Mouse (Mus musculus) forebrain, embryonic 14.5 days (tissue): ENCODE measurements around the gene Arhgap22. TPM values are rescaled to one million over a fixed set of nuclear protein-coding genes. Genes with fewer than 3 reads are reported as not detected.

Experiments
- ATAC-seq: fragments of 200-750 bp; cut with Nextera tagmentation; 2 replicates; pipeline ENCODE4 v1.8.0; 2017; ENCODE audit warnings: mild to moderate bottlenecking, moderate library complexity
- DNase-seq: peaks from one replicate; pipeline ENCODE4 v3.0.0-alpha.2; 2015; ENCODE audit warnings: low spot score
- H3K27ac ChIP-seq: fragments of 300-500 bp; sonication (generic); 2 replicates; pipeline ENCODE4 v1.5.1; 2014; ENCODE audit warnings: low read depth, mild to moderate bottlenecking, control low read depth, low read length, moderate library complexity
- H3K27me3 ChIP-seq: fragments of 300-500 bp; sonication (generic); replicated peaks from 2 replicates; pipeline ENCODE4 v1.6.1; 2014; ENCODE audit warnings: low read length, control low read depth, mixed read lengths; ENCODE audit not compliant: control insufficient read depth, insufficient read depth
- H3K36me3 ChIP-seq: fragments of 300-500 bp; sonication (generic); 2 replicates; pipeline ENCODE4 v1.6.1; 2014; ENCODE audit warnings: low read length, control low read depth; ENCODE audit not compliant: control insufficient read depth, insufficient read depth
- H3K4me1 ChIP-seq: fragments of 300-500 bp; sonication (generic); 2 replicates; pipeline ENCODE4 v1.6.1; 2014; ENCODE audit warnings: antibody characterized with exemption, low read length, control low read depth; ENCODE audit not compliant: control insufficient read depth, insufficient read depth
- H3K4me2 ChIP-seq: fragments of 300-500 bp; sonication (generic); 2 replicates; pipeline ENCODE4 v1.6.1; 2014; ENCODE audit warnings: mild to moderate bottlenecking, control low read depth, low read length
- H3K4me3 ChIP-seq: fragments of 300-500 bp; sonication (generic); 2 replicates; pipeline ENCODE4 v1.5.1; 2014; ENCODE audit warnings: low read depth, low read length, control low read depth
- H3K9ac ChIP-seq: fragments of 300-500 bp; sonication (generic); 2 replicates; pipeline ENCODE4 v1.6.1; 2014; ENCODE audit warnings: mild to moderate bottlenecking, low read length, control low read depth, moderate library complexity
- H3K9me3 ChIP-seq: fragments of 300-500 bp; sonication (generic); replicated peaks from 2 replicates; pipeline ENCODE4 v1.6.1; 2016; ENCODE audit warnings: low read length, control low read depth, mixed read lengths; ENCODE audit not compliant: control insufficient read depth
- WGBS: fragments of 180-500 bp; shearing (Covaris S2); extraction: QIAGEN DNeasy Blood & Tissue Kit; methylation state at CpG from one replicate; pipeline ENCODE4 v1.1.7; 2014; 5-methylcytosine and 5-hydroxymethylcytosine counted together
- polyA plus RNA-seq: library from polyadenylated mRNA; unstranded; fragments of >200 nt; fragmentation: Nextera tagmentation; extraction: Ambion mirVana; gene quantifications from 2 replicates; pipeline ENCODE4 v1.2.1, GENCODE M21; 2014

Arhgap22 gene
- polyA plus RNA-seq, 1 experiment from 2014 or later = 0.72 TPM

- H3K27me3 ChIP-seq = no peaks in the 10 kb centered on the region
These were observed 74.1 kb downstream of the Arhgap22 start for GRCm38 (mm10) chr14:33287920-33288319.

DNA sequence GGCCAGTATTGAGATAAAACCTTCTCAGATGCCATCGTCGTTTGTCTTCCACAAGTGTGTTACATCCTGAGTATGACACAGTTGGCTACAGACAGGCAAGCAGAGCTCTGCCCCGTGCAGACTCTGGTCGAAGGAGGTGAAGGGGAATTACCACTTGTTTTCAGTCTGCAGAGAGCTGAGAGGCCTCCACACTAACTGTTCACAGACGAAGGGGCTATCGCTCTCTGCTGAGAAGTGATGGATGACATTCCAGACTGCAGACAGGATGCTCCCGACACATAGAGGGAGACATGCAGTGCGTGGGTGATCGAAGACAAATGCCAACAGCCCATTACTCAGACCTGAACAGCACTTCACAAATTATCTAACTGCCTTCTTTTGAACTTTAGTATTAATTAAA lies 76.2 kb downstream of the Arhgap22 start:
- ATAC-seq (no peak), DNase-seq (no peak)
- Histone ChIP-seq H3K4me2 (no peak overlapping the region), H3K27ac (no peak overlapping the region), H3K9me3 (no peaks in the 10 kb centered on the region), H3K9ac (no peak overlapping the region), H3K4me1 (no peaks in the 10 kb centered on the region), H3K27me3 (no peaks in the 10 kb centered on the region), H3K4me3 (no peak overlapping the region), H3K36me3 (no peaks in the 10 kb centered on the region)
- WGBS = 89% methylated on average over 9 of the region's 9 CpGs

More at GRCm38 (mm10) chr14:33287920-33288319, 74.1 kb downstream of the Arhgap22 start:
- Histone ChIP-seq H3K36me3 (no peaks in the 10 kb centered on the region), H3K4me1 (no peaks in the 10 kb centered on the region), H3K9ac (no peak overlapping the region), H3K4me2 (no peak overlapping the region), H3K9me3 (no peaks in the 10 kb centered on the region), H3K27ac (no peak overlapping the region), H3K4me3 (no peak overlapping the region)
- ATAC-seq (no peak), DNase-seq (no peak)
- 75% methylated on average over 4 of the region's 4 CpGs for WGBS

GRCm38 (mm10) chr14:33294488-33294887 lies 80.7 kb downstream of the Arhgap22 start:
- no peak overlapping the region for H3K9ac ChIP-seq
- 31% methylated on average over 1 of the region's 1 CpGs for WGBS
- no peaks in the 10 kb centered on the region for H3K27me3 ChIP-seq
- H3K9me3 ChIP-seq = no peaks in the 10 kb centered on the region
- H3K4me1 ChIP-seq = no peaks in the 10 kb centered on the region; the same call in 1 of the 2 replicates
- DNase-seq (no peak), ATAC-seq (no peak)
- H3K36me3 ChIP-seq = no peaks in the 10 kb centered on the region
- H3K4me3 ChIP-seq = no peak overlapping the region
- no peak overlapping the region for H3K4me2 ChIP-seq
- no peak overlapping the region for H3K27ac ChIP-seq

DNA sequence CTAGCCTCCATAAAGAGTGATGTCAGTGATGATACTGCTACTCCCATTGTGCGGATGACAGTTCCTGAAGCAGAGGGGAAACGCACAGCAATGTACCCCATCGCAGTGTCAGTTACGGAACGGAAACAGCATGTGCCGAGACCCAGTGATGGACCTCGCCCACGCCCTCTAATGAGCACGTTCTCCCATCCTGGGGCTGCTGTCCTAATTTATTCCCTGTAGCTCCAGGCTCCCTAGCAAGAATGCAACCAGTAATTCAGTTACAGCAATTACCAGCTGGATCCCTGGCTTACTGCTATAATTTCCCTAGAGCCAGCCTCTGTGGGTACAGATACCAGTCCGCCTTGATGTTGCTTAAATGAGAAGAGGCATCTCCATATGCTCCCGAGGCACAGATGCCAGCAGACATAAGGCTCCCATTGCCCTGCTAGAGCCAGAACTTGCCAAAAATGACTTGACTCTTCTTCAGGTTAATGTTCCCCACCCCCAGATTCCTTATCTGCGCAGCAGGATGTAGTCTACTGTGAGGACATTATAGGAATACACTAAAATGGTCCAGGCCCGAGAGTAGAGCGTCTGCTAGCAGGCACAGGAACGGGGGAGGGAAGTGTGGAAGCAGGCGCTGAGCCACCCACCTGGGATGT lies 83.0 kb downstream of the Arhgap22 start:
- H3K4me1 ChIP-seq = no peaks in the 10 kb centered on the region; the same call in 1 of the 2 replicates
- no peaks in the 10 kb centered on the region for H3K27me3 ChIP-seq
- no peak overlapping the region for H3K4me3 ChIP-seq
- ATAC-seq (peak; percentile 68; the same call in 1 of the 2 replicates), DNase-seq (peak; percentile 68)
- peak overlapping the region; percentile 58; the same call in 1 of the 2 replicates for H3K27ac ChIP-seq
- H3K4me2 ChIP-seq = no peak overlapping the region
- 72% methylated on average over 16 of the region's 16 CpGs for WGBS
- H3K9me3 ChIP-seq = no peaks in the 10 kb centered on the region
- H3K9ac ChIP-seq = no peak overlapping the region
- no peaks in the 10 kb centered on the region for H3K36me3 ChIP-seq

- no peak overlapping the region for H3K4me2 ChIP-seq
- ATAC-seq (no peak), DNase-seq (no peak)
- no peaks in the 10 kb centered on the region; the same call in 1 of the 2 replicates for H3K4me1 ChIP-seq
- no peaks in the 10 kb centered on the region for H3K27me3 ChIP-seq
- H3K36me3 ChIP-seq = no peaks in the 10 kb centered on the region
- no peak overlapping the region for H3K27ac ChIP-seq
- H3K9me3 ChIP-seq = no peaks in the 10 kb centered on the region
- H3K9ac ChIP-seq = no peak overlapping the region
- no peak overlapping the region for H3K4me3 ChIP-seq
- WGBS = 28% methylated on average over 2 of the region's 2 CpGs
These were observed 86.8 kb downstream of the Arhgap22 start for GRCm38 (mm10) chr14:33300591-33300990.

GRCm38 (mm10) chr14:33303348-33303819 lies 89.6 kb downstream of the Arhgap22 start:
- ATAC-seq = peak; percentile 84
- no peaks in the 10 kb centered on the region for H3K4me1 ChIP-seq

GRCm38 (mm10) chr14:33305645-33306281 lies 91.9 kb downstream of the Arhgap22 start:
- DNase-seq (no peak), ATAC-seq (no peak)
- 81% methylated on average over 12 of the region's 12 CpGs for WGBS
- Histone ChIP-seq H3K4me1 (no peaks in the 10 kb centered on the region), H3K9ac (no peak overlapping the region), H3K36me3 (no peaks in the 10 kb centered on the region), H3K4me2 (no peak overlapping the region), H3K9me3 (no peaks in the 10 kb centered on the region), H3K27me3 (no peaks in the 10 kb centered on the region), H3K27ac (no peak overlapping the region), H3K4me3 (no peak overlapping the region)

More at GRCm38 (mm10) chr14:33303348-33303819, 89.6 kb downstream of the Arhgap22 start:
- DNase-seq = peak; percentile 90
- Histone ChIP-seq H3K9me3 (no peaks in the 10 kb centered on the region), H3K27me3 (no peaks in the 10 kb centered on the region), H3K4me3 (no peak overlapping the region), H3K36me3 (no peaks in the 10 kb centered on the region), H3K9ac (no peak overlapping the region), H3K4me2 (no peak overlapping the region), H3K27ac (no peak overlapping the region)
- WGBS = 24% methylated on average over 9 of the region's 9 CpGs

DNA sequence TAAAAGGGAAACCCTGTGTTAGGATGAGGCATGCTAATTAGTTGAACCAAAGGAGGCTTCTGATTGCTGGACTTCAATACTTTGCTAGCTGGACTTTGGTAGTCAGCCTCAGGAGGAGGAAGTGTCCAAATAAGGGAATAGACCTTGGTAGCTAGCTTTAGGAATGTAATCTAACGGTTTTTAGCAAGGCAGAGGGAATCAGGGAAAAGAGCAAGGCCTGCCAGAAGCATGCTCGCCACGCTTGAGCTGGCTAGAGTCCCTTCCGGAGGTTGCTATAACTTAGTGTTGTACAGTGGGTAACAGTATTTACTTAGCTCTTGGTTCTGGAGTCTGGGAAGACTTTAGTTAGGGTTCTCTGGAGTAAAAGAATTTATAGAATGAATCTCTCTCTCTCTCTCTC lies 96.9 kb downstream of the Arhgap22 start:
- WGBS = 71% methylated on average over 4 of the region's 4 CpGs
- no peaks in the 10 kb centered on the region for H3K9me3 ChIP-seq
- H3K9ac ChIP-seq = no peak overlapping the region
- no peaks in the 10 kb centered on the region for H3K27me3 ChIP-seq
- no peak overlapping the region for H3K4me2 ChIP-seq
- no peaks in the 10 kb centered on the region for H3K4me1 ChIP-seq
- no peak for DNase-seq
- H3K4me3 ChIP-seq = no peak overlapping the region
- H3K36me3 ChIP-seq = no peaks in the 10 kb centered on the region
- no peak overlapping the region for H3K27ac ChIP-seq
- no peak for ATAC-seq

DNA sequence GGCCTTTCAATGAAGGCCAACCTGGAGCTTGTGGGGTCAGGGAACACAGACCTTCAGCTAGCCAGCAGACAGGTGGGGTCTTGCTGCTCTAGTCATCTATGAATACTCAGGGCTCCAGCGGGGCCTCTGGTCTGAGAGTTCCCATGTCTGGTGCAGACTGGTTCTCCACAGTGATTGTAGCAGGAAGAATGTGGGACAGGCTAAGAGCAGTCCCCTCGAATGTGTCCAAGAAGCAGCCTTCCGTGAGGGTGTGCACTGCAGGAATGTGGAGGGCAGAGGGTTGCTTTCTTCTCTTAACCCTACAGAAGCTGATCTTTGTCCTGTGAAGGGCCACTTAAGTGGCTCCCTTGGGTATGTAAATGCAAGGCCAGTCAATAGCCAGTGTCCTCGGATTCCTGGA lies 98.5 kb downstream of the Arhgap22 start:
- H3K4me3 ChIP-seq = no peak overlapping the region
- no peak overlapping the region for H3K4me2 ChIP-seq
- 28% methylated on average over 4 of the region's 4 CpGs for WGBS
- H3K9me3 ChIP-seq = no peaks in the 10 kb centered on the region
- no peak for DNase-seq
- H3K36me3 ChIP-seq = no peaks in the 10 kb centered on the region
- H3K9ac ChIP-seq = no peak overlapping the region
- H3K27ac ChIP-seq = no peak overlapping the region
- no peaks in the 10 kb centered on the region for H3K27me3 ChIP-seq
- no peak for ATAC-seq
- H3K4me1 ChIP-seq = no peaks in the 10 kb centered on the region
